Mouse (Mus musculus) stomach, postnatal 0 days (tissue): ENCODE data around the gene Kazn. TPM values are rescaled to one million over a fixed set of nuclear protein-coding genes. Genes with fewer than 3 reads are reported as not detected.

Source experiments
- ATAC-seq: fragments of 200-750 bp; cut with Nextera tagmentation; 2 replicates; pipeline ENCODE4 v1.8.0; 2017; ENCODE audit not compliant: low FRiP score, low TSS enrichment
- DNase-seq: peaks from one replicate; pipeline ENCODE4 v3.0.0-alpha.2; 2016; ENCODE audit warnings: low spot score
- H3K27ac ChIP-seq: fragments of 300-500 bp; sonication (generic); replicated peaks from 2 replicates; pipeline ENCODE4 v1.5.1; 2014; ENCODE audit warnings: mild to moderate bottlenecking, control low read depth
- H3K27me3 ChIP-seq: fragments of 300-500 bp; sonication (generic); 2 replicates; pipeline ENCODE4 v1.6.1; 2014; ENCODE audit warnings: low read length; ENCODE audit not compliant: control insufficient read depth, insufficient read depth
- H3K36me3 ChIP-seq: fragments of 300-500 bp; sonication (generic); 2 replicates; pipeline ENCODE4 v1.6.1; 2014; ENCODE audit warnings: low read length, mixed read lengths; ENCODE audit not compliant: control insufficient read depth, insufficient read depth
- H3K4me1 ChIP-seq: fragments of 300-500 bp; sonication (generic); replicated peaks from 2 replicates; pipeline ENCODE4 v1.6.1; 2014; ENCODE audit warnings: antibody characterized with exemption; ENCODE audit not compliant: control insufficient read depth, insufficient read depth
- H3K4me2 ChIP-seq: fragments of 300-500 bp; sonication (generic); replicated peaks from 2 replicates; pipeline ENCODE4 v1.6.1; 2014; ENCODE audit warnings: low read depth, mild to moderate bottlenecking, control low read depth, moderate library complexity
- H3K4me3 ChIP-seq: fragments of 300-500 bp; sonication (generic); 2 replicates; pipeline ENCODE4 v1.5.1; 2014; ENCODE audit warnings: low read depth, low read length, control low read depth
- H3K9ac ChIP-seq: fragments of 300-500 bp; sonication (generic); 2 replicates; pipeline ENCODE4 v1.6.1; 2014; ENCODE audit warnings: mild to moderate bottlenecking, low read length, control low read depth, mixed read lengths
- H3K9me3 ChIP-seq: fragments of 300-500 bp; sonication (generic); 2 replicates; pipeline ENCODE4 v1.6.1; 2016; ENCODE audit warnings: low read length; ENCODE audit not compliant: control insufficient read depth
- CTCF ChIP-seq: IDR thresholded peaks from 2 replicates; pipeline ENCODE4 v1.5.1; 2016; ENCODE audit warnings: antibody characterized with exemption, low read depth, mild to moderate bottlenecking, moderate library complexity
- EP300 ChIP-seq: optimal IDR thresholded peaks from 2 replicates; pipeline ENCODE3; 2016; ENCODE audit warnings: antibody characterized with exemption
- WGBS: fragments of 180-500 bp; shearing (Covaris S2); extraction: QIAGEN DNeasy Blood & Tissue Kit; methylation state at CpG from one replicate; pipeline ENCODE4 v1.1.7; 2014; 5-methylcytosine and 5-hydroxymethylcytosine counted together
- polyA plus RNA-seq: library from polyadenylated mRNA; unstranded; fragments of >200 nt; fragmentation: Nextera tagmentation; extraction: Ambion mirVana; gene quantifications from 2 replicates; pipeline ENCODE4 v1.2.1, GENCODE M21; 2015

Gene Kazn
- polyA plus RNA-seq, 1 experiment from 2014 or later: 11.4 TPM

GRCm38 (mm10) chr4:142083762-142084130 is 155.5 kb downstream of the Kazn start:
- Histone ChIP-seq H3K4me3 (peak overlapping the region; percentile 75), H3K27ac (peak overlapping the region; percentile 97), H3K4me1 (peaks cover 4% of the 10 kb centered on the region), H3K4me2 (peak overlapping the region; percentile 92), H3K27me3 (no peaks in the 10 kb centered on the region), H3K36me3 (no peaks in the 10 kb centered on the region), H3K9me3 (no peaks in the 10 kb centered on the region), H3K9ac (peak overlapping the region; percentile 78)
- DNase-seq (peak; percentile 93), ATAC-seq (peak; percentile 83)
- TF ChIP-seq CTCF: peak; percentile 80
- TF ChIP-seq EP300: no peak
- WGBS: 1% methylated on average over 26 of the region's 29 CpGs

GRCm38 (mm10) chr4:142083193-142083592 is 156.0 kb downstream of the Kazn start:
- ATAC-seq (no peak), DNase-seq (no peak)
- peak overlapping the region; percentile 92 for H3K4me2 ChIP-seq
- peak overlapping the region; percentile 78 for H3K9ac ChIP-seq
- no peaks in the 10 kb centered on the region for H3K27me3 ChIP-seq
- H3K27ac ChIP-seq: peak overlapping the region; percentile 97
- TF ChIP-seq EP300 (no peak), CTCF (no peak)
- H3K4me1 ChIP-seq: peaks cover 4% of the 10 kb centered on the region
- H3K4me3 ChIP-seq: peak overlapping the region; percentile 75
- 34% methylated on average over 6 of the region's 6 CpGs for WGBS
- H3K36me3 ChIP-seq: no peaks in the 10 kb centered on the region
- H3K9me3 ChIP-seq: no peaks in the 10 kb centered on the region

GRCm38 (mm10) chr4:142082703-142083102 is 156.5 kb downstream of the Kazn start:
- no peaks in the 10 kb centered on the region for H3K36me3 ChIP-seq
- H3K9ac ChIP-seq: peak overlapping the region; percentile 78
- peak overlapping the region; percentile 92 for H3K4me2 ChIP-seq
- peaks cover 4% of the 10 kb centered on the region for H3K4me1 ChIP-seq
- H3K27me3 ChIP-seq: no peaks in the 10 kb centered on the region
- H3K27ac ChIP-seq: peak overlapping the region; percentile 59
- ATAC-seq (no peak), DNase-seq (no peak)
- TF ChIP-seq EP300 (no peak), CTCF (no peak)
- no peaks in the 10 kb centered on the region for H3K9me3 ChIP-seq
- 68% methylated on average over 4 of the region's 4 CpGs for WGBS
- peak overlapping the region; percentile 75 for H3K4me3 ChIP-seq

- TF ChIP-seq EP300 (peak; percentile 34), CTCF (no peak)
- peak overlapping the region; percentile 59 for H3K27ac ChIP-seq
- H3K4me3 ChIP-seq: peak overlapping the region; percentile 75; the same call in 1 of the 2 replicates
- ATAC-seq (0 out of 2 replicates have a peak, but pooled peaks have one; percentile 16), DNase-seq (peak; percentile 63)
- H3K36me3 ChIP-seq: no peaks in the 10 kb centered on the region
- WGBS: 24% methylated on average over 13 of the region's 13 CpGs
- no peaks in the 10 kb centered on the region for H3K9me3 ChIP-seq
- no peaks in the 10 kb centered on the region for H3K27me3 ChIP-seq
- H3K9ac ChIP-seq: peak overlapping the region; percentile 31; the same call in 1 of the 2 replicates
- H3K4me2 ChIP-seq: peak overlapping the region; percentile 92
- H3K4me1 ChIP-seq: peaks cover 4% of the 10 kb centered on the region
Measured at GRCm38 (mm10) chr4:142081631-142082283, 157.4 kb downstream of the Kazn start.

- Histone ChIP-seq H3K27ac (peak overlapping the region; percentile 59), H3K36me3 (no peaks in the 10 kb centered on the region), H3K9me3 (no peaks in the 10 kb centered on the region), H3K4me3 (peak overlapping the region; percentile 75; the same call in 1 of the 2 replicates), H3K27me3 (no peaks in the 10 kb centered on the region), H3K4me1 (peaks cover 4% of the 10 kb centered on the region), H3K9ac (peak overlapping the region; percentile 35; the same call in 1 of the 2 replicates), H3K4me2 (peak overlapping the region; percentile 92)
- no peak for DNase-seq
- TF ChIP-seq EP300 (no peak), CTCF (no peak)
- 38% methylated on average over 16 of the region's 18 CpGs for WGBS
- no peak for ATAC-seq
Measured at GRCm38 (mm10) chr4:142080901-142081630, 158.1 kb downstream of the Kazn start.

- Histone ChIP-seq H3K27ac (0 out of 2 replicates have a peak overlapping the region, but pooled peaks have one; percentile 53), H3K4me3 (no peak overlapping the region), H3K4me2 (peak overlapping the region; percentile 92; the same call in 1 of the 2 replicates), H3K36me3 (no peaks in the 10 kb centered on the region), H3K27me3 (no peaks in the 10 kb centered on the region), H3K9me3 (no peaks in the 10 kb centered on the region), H3K9ac (no peak overlapping the region), H3K4me1 (peaks cover 4% of the 10 kb centered on the region)
- TF ChIP-seq CTCF (no peak), EP300 (no peak)
- DNase-seq (no peak), ATAC-seq (no peak)
- WGBS: 63% methylated on average over 4 of the region's 4 CpGs
Measured at GRCm38 (mm10) chr4:142080487-142080767, 158.8 kb downstream of the Kazn start.
